Mouse (Mus musculus): Measurements from ENCODE around the gene Gm11756.
"Not testable (repeated sequence)": the region's sequence is repeated elsewhere in the genome, so short reads cannot be mapped to it uniquely, and the experiment has no call there.

The Gm11756 gene

DNA sequence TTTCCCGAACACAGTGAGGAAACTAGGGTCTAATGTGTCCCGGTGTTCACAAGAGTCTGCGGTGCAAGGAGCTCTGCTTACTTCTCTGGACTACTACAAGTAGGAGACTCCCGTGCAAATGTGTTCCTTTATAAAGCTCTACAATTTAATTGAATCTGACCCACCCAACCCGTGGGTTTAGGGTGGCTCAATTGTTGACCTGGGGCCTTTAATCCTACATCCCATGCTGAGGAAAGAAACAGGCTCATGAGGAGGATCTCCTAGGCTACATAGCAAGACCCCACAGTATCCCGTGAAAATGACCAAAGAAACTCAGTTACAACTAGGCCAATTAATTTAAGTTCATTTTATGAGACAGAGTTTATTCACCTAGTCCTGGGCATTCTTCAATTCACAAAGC, at the start of gene Gm11756:
Gene Gm11756, minus strand, starts transcription at position 101 of the 400 bp plus-strand sequence.
- DNase-seq (ENCODE audit: extremely low spot score, low read depth, low spot score), result not testable (repeated sequence)

DNA sequence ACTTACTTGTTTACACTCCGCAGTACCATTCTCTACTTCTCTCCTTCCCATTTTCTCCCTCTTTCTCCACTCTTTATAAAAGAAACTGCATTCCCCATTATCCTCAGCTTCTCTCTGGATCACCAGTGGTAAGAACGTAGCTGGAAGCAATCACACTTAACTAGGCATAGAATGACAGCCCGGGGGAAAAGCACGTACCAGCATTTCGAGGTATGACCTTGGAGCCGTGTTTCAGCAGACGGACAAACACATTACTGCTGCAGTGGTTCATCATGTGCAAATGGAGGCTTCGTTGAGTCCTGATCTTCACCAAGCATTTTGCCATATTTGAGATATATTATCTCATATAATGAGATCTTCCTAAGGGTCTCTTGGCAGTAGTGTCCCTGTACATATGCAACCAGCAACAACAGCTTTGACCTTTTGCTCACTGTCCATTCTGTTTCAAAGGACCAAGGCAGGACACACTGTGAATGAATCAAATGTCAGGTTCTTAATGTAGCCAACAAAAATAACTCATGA, 29.9 kb upstream of the Gm11756 start, which contains the start of gene 2310002L09Rik:
Gene 2310002L09Rik, minus strand, starts transcription at position 472 of the 522 bp plus-strand sequence.
- DNase-seq (ENCODE audit: extremely low spot score, low read depth, low spot score), result no peak

DNA sequence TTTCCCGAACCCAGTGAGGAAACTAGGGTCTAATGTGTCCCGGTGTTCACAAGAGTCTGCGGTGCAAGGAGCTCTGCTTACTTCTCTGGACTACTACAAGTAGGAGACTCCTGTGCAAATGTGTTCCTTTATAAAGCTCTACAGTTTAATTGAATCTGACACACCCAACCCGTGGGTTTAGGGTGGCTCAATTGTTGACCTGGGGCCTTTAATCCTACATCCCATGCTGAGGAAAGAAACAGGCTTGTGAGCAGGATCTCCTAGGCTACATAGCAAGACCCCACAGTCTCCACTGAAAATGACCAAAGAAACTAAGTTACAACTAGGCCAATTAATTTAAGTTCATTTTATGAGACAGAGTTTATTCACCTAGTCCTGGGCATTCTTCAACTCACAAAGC, 14.7 kb downstream of the Gm11756 start, which contains the start of gene Gm13871:
Gene Gm13871, minus strand, starts transcription at position 101 of the 400 bp plus-strand sequence.
- not testable (repeated sequence) for DNase-seq (ENCODE audit: extremely low spot score, low read depth, low spot score)

- DNase-seq (ENCODE audit: extremely low spot score, low read depth, low spot score), result not testable (repeated sequence)
Measured at GRCm38 (mm10) chr4:73891012-73891411, 29.5 kb downstream of the Gm11756 start, which contains the start of gene Gm11757. Gene Gm11757, minus strand, starts transcription at chr4:73891112.

- not testable (repeated sequence) for DNase-seq (ENCODE audit: extremely low spot score, low read depth, low spot score)
Measured at GRCm38 (mm10) chr4:73876166-73876565, 44.4 kb downstream of the Gm11756 start, which contains the start of gene Gm11758. Gene Gm11758, minus strand, starts transcription at chr4:73876266.

Data from hindlimb bud, embryonic 11.5 days (tissue).